Mouse (Mus musculus) CH12.LX (cell line): ENCODE data around the gene Vmo1. TPM values are rescaled to one million over a fixed set of nuclear protein-coding genes. Genes with fewer than 3 reads are reported as not detected.
"Not testable (repeated sequence)": the region's sequence is repeated elsewhere in the genome, so short reads cannot be mapped to it uniquely, and the experiment has no call there.

ENCODE experiments used
- DNase-seq: peaks from one replicate; pipeline ENCODE4 v3.0.0-alpha.2; 2013; ENCODE audit errors: extremely low read depth
- H3K27ac ChIP-seq: 2 replicates; pipeline ENCODE4 v1.5.1; 2012; ENCODE audit warnings: low read depth, mild to moderate bottlenecking, control low read depth, moderate library complexity; ENCODE audit not compliant: insufficient read depth
- H3K27me3 ChIP-seq: replicated peaks from 2 replicates; pipeline ENCODE3; 2012; ENCODE audit warnings: inconsistent platforms
- H3K36me3 ChIP-seq, 2 experiments: replicated peaks in 1 of 2; 2 replicates each; pipeline versions ENCODE3 to v1.6.1; 2012; ENCODE audit warnings: inconsistent platforms in 1 of 2, low read length in 1 of 2, mild to moderate bottlenecking in 1 of 2, mixed read lengths in 1 of 2, moderate library complexity in 1 of 2; ENCODE audit not compliant: control insufficient read depth in 1 of 2, insufficient read depth in 1 of 2
- H3K4me1 ChIP-seq, 2 experiments: 2 replicates each; pipeline ENCODE4 v1.6.1; 2012; ENCODE audit warnings: inconsistent platforms in 1 of 2, moderate library complexity in 1 of 2; ENCODE audit not compliant: insufficient read depth in 2 of 2, control insufficient read depth in 1 of 2
- H3K4me2 ChIP-seq: 2 replicates; pipeline ENCODE4 v1.6.1; 2012; ENCODE audit warnings: low read depth, mild to moderate bottlenecking, control low read depth; ENCODE audit not compliant: poor library complexity, insufficient read depth, severe bottlenecking
- H3K4me3 ChIP-seq, 3 experiments: fragments of 150-350 bp in 1 of 3; sonication (generic) in 1 of 3; replicated peaks in 1 of 3; 2 replicates each; pipeline versions ENCODE3 to v1.5.1; 2011 to 2012; ENCODE audit warnings: low read depth in 2 of 3, low read length in 2 of 3, mild to moderate bottlenecking in 2 of 3, moderate library complexity in 2 of 3, control low read depth in 1 of 3, improper control_type of control experiment in 1 of 3, inconsistent platforms in 1 of 3, mixed read lengths in 1 of 3; ENCODE audit not compliant: poor library complexity in 1 of 3
- H3K79me2 ChIP-seq: replicated peaks from 2 replicates; pipeline ENCODE4 v1.6.1; 2012; ENCODE audit warnings: mild to moderate bottlenecking, moderate library complexity; ENCODE audit not compliant: control insufficient read depth, poor library complexity, insufficient read depth, severe bottlenecking; ENCODE audit errors: extremely low read depth
- H3K9ac ChIP-seq: 2 replicates; pipeline ENCODE4 v1.6.1; 2012; ENCODE audit warnings: low read depth, mild to moderate bottlenecking, control low read depth, moderate library complexity; ENCODE audit not compliant: insufficient read depth
- H3K9me3 ChIP-seq: replicated peaks from 2 replicates; pipeline ENCODE3; 2012; ENCODE audit warnings: low read length, inconsistent platforms, mixed read lengths
- BHLHE40 ChIP-seq: IDR thresholded peaks from 2 replicates; pipeline ENCODE4 v1.6.1; 2011; ENCODE audit warnings: mild to moderate bottlenecking, low read depth, low read length, improper control_type of control experiment
- CHD1 ChIP-seq: IDR thresholded peaks from 2 replicates; pipeline ENCODE4 v1.6.1; 2012; ENCODE audit warnings: low read depth, low read length, improper control_type of control experiment, inconsistent platforms
- CTCF ChIP-seq, 2 experiments: IDR thresholded peaks in 1 of 2; conservative IDR thresholded peaks in 1 of 2; 2 replicates each; pipeline ENCODE4 v1.5.1; 2011 to 2012; ENCODE audit warnings: low read depth in 2 of 2, low read length in 2 of 2, improper control_type of control experiment in 1 of 2, inconsistent platforms in 1 of 2, mild to moderate bottlenecking in 1 of 2, moderate library complexity in 1 of 2
- E2F4 ChIP-seq: IDR thresholded peaks from 2 replicates; pipeline ENCODE4 v1.6.1; 2011; ENCODE audit warnings: low read depth, low read length, improper control_type of control experiment; ENCODE audit not compliant: insufficient replicate concordance
- ELF1 ChIP-seq: IDR thresholded peaks from 2 replicates; pipeline ENCODE4 v1.6.1; 2014; ENCODE audit warnings: low read depth, mild to moderate bottlenecking, inconsistent platforms, low read length, improper control_type of control experiment
- ETS1 ChIP-seq: conservative IDR thresholded peaks from 2 replicates; pipeline ENCODE4 v1.6.1; 2012; ENCODE audit warnings: low read depth, mild to moderate bottlenecking, inconsistent platforms, low read length, improper control_type of control experiment, moderate library complexity
- JUN ChIP-seq: IDR thresholded peaks from 2 replicates; pipeline ENCODE4 v1.6.1; 2011; ENCODE audit warnings: low read depth, mild to moderate bottlenecking, low read length, improper control_type of control experiment, moderate library complexity; ENCODE audit not compliant: insufficient read depth
- POLR2AphosphoS2 ChIP-seq: IDR thresholded peaks from 2 replicates; pipeline ENCODE4 v1.6.1; 2011; ENCODE audit warnings: low read depth, low read length, improper control_type of control experiment
- SIN3A ChIP-seq: IDR thresholded peaks from 2 replicates; pipeline ENCODE4 v1.6.1; 2012; ENCODE audit warnings: low read length, improper control_type of control experiment, inconsistent platforms
- ZNF384 ChIP-seq: IDR thresholded peaks from 2 replicates; pipeline ENCODE4 v1.6.1; 2012; ENCODE audit warnings: low read depth, low read length, improper control_type of control experiment, inconsistent platforms
- dilution Hi-C: fragments of 300-500 bp; cut with MboI; formaldehyde crosslinking; loops from 2 replicates; pipeline ENCODE4 v1.14.3; 2020; ENCODE audit warnings: low sequenced_read_pairs; ENCODE audit not compliant: extremely low pct_unique_long_range_greater_than_20kb, extremely low pct_ligation_motif_present
- in situ Hi-C: fragments of 300-500 bp; cut with MboI; formaldehyde crosslinking; loops from 3 replicates; pipeline ENCODE4 v1.14.3; 2019; ENCODE audit warnings: low sequenced_read_pairs, low pct_ligation_motif_present, low pct_unique_long_range_greater_than_20kb, mixed read lengths
- polyA plus RNA-seq: library from polyadenylated mRNA; unstranded; fragments of >175 nt; gene quantifications from 2 replicates; pipeline ENCODE4 v1.2.1, GENCODE M21; 2012; ENCODE audit warnings: low read depth; ENCODE audit not compliant: insufficient read length
- total RNA-seq, 2 experiments: library from RNA; depleted of rRNA; stranded (reverse); fragments of 300-350 nt in 1 of 2; fragments of >200 nt in 1 of 2; gene quantifications; 2 replicates each; pipeline ENCODE4 v1.2.3; 2012 to 2014

Vmo1 gene
- total and polyA plus RNA-seq, 3 experiments = 0.36 to 0.70 TPM; not detected in 1

- H3K79me2 ChIP-seq, H3K9ac ChIP-seq, H3K4me2 ChIP-seq, dilution Hi-C loops, H3K4me3 ChIP-seq, H3K27me3 ChIP-seq, H3K27ac ChIP-seq, in situ Hi-C loops, H3K9me3 ChIP-seq, DNase-seq: not testable (repeated sequence)
- peaks cover 24 to 36% of the 10 kb centered on the region in 2 experiments for H3K36me3 ChIP-seq
- H3K4me1 ChIP-seq = peaks cover 14 to 57% of the 10 kb centered on the region in 2 experiments
- TF ChIP-seq CTCF (conservative IDR thresholded peaks at IDR 0.05 in 1 of 2, IDR thresholded peaks at IDR 0.05 in 1 of 2; ENCODE audit: low read depth in 2 of 2, low read length in 2 of 2) (peak in 1 of 2 experiments; percentile 32; a peak in 1 of 4 replicates), ZNF384 (peak; percentile 57)
Measured at GRCm38 (mm10) chr11:70531065-70531464, 16.6 kb upstream of the Vmo1 start.

- Histone ChIP-seq H3K4me3 (no peak overlapping the region), H3K4me2 (no peak overlapping the region), H3K9ac (no peak overlapping the region), H3K79me2 (peaks cover 12% of the 10 kb centered on the region), H3K9me3 (no peaks in the 10 kb centered on the region), H3K4me1 (peaks cover 15 to 50% of the 10 kb centered on the region in 2 experiments)
- dilution Hi-C loops = no loop called here
- DNase-seq = no peak
- in situ Hi-C loops = loop anchor here (5.0 kb wide), 1 partner anchor 34 kb away; the partner anchor contains the start of gene Mink1
- TF ChIP-seq ETS1 (peak; percentile 74), POLR2AphosphoS2 (0 out of 2 replicates have a peak, but pooled peaks have one; percentile 72), ELF1 (no peak), JUN (no peak), E2F4 (no peak), SIN3A (no peak), BHLHE40 (peak; percentile 56)
- TF ChIP-seq, all 38 proteins: peak for 3
- H3K36me3 ChIP-seq = peaks cover 24 to 38% of the 10 kb centered on the region in 2 experiments
- H3K27me3 ChIP-seq = no peaks in the 10 kb centered on the region
- H3K27ac ChIP-seq = no peak overlapping the region
Measured at GRCm38 (mm10) chr11:70528610-70529009, 14.2 kb upstream of the Vmo1 start.

- Histone ChIP-seq H3K4me2 (peak overlapping the region; percentile 80), H3K9ac (peak overlapping the region; percentile 94), H3K36me3 (peaks cover 24 to 38% of the 10 kb centered on the region in 2 experiments), H3K9me3 (no peaks in the 10 kb centered on the region), H3K4me3 (peak overlapping the region; percentile 69 to 96 (median 76)), H3K4me1 (peaks cover 15 to 50% of the 10 kb centered on the region in 2 experiments), H3K27ac (no peak overlapping the region), H3K79me2 (peaks cover 12% of the 10 kb centered on the region), H3K27me3 (no peaks in the 10 kb centered on the region)
- DNase-seq = no peak
- dilution Hi-C loops (no loop called here), in situ Hi-C loops (loop anchor here (5.0 kb wide), 1 partner anchor 36 kb away; the partner anchor contains the start of gene Mink1)
- TF ChIP-seq CHD1 (no peak), E2F4 (no peak), POLR2AphosphoS2 (no peak), CTCF (conservative IDR thresholded peaks at IDR 0.05 in 1 of 2, IDR thresholded peaks at IDR 0.05 in 1 of 2; ENCODE audit: low read depth in 2 of 2, low read length in 2 of 2) (no peak)
Measured at GRCm38 (mm10) chr11:70526211-70526610, 11.8 kb upstream of the Vmo1 start.
